Mouse (Mus musculus): ENCODE measurements at regions not wholly inside any gene's neighbourhood (a gene's known extent, or its start where the extent isn't known, plus 50 kb on each side); places are given as distances from the start of the nearest gene placed in this dataset.

DNA sequence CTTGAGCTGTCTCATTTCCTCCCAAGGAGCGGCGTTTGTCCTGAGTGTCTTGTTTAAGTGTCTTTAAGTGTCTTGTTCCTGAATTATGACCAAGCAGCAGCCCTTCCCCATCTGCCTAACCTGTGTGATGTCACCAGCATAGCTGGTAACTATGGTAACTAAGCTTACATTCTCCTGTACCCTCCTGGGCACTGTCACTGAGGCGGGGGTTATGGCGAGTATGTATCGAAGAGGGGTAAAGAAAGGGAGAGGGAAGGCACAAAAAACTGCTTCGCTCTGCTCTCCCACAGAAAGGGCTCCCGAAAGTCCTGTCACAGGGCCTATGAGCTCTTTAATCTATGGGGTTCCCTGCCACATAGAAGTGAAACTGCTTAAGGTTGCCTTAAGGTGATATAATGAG lies 89.6 kb downstream of the Ppp4r2 start:
- H3K36me3 ChIP-seq (replicated peaks) = no peaks in the 10 kb centered on the region
- H3K4me1 ChIP-seq = no peaks in the 10 kb centered on the region
- WGBS = 83% methylated on average over 7 of the region's 7 CpGs
- H3K4me3 ChIP-seq = no peak overlapping the region
- no peaks in the 10 kb centered on the region for H3K9me3 ChIP-seq
- no peak overlapping the region for H3K27ac ChIP-seq
- DNase-seq (ENCODE audit: extremely low spot score, low spot score) = no peak
- no peaks in the 10 kb centered on the region for H3K27me3 ChIP-seq (ENCODE audit: poor library complexity, severe bottlenecking)

DNA sequence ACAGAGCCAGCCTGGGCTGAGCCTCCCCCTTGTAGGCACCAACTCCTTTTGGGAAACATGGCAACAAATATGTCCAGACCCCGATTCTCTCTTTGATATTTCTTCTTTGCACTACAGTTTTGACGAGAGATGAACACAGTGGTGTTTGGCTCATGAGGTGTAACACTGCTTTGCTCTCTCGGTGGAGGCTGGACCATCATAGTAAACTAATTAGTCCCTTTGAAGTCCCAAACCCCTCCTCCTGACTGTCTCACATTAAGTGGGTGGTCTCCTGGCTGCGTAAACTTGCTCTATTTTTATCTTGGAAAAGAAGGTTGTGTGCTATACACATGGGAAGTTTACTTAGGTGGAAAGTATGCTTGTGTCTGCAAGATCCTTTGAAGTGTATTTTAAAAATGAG lies 90.3 kb downstream of the Ppp4r2 start:
- no peaks in the 10 kb centered on the region for H3K4me1 ChIP-seq
- H3K4me3 ChIP-seq = no peak overlapping the region
- H3K36me3 ChIP-seq (replicated peaks) = no peaks in the 10 kb centered on the region
- no peak overlapping the region for H3K27ac ChIP-seq
- H3K9me3 ChIP-seq = no peaks in the 10 kb centered on the region
- H3K27me3 ChIP-seq (ENCODE audit: poor library complexity, severe bottlenecking) = no peaks in the 10 kb centered on the region
- WGBS = 72% methylated on average over 4 of the region's 4 CpGs
- DNase-seq (ENCODE audit: extremely low spot score, low spot score) = no peak

DNA sequence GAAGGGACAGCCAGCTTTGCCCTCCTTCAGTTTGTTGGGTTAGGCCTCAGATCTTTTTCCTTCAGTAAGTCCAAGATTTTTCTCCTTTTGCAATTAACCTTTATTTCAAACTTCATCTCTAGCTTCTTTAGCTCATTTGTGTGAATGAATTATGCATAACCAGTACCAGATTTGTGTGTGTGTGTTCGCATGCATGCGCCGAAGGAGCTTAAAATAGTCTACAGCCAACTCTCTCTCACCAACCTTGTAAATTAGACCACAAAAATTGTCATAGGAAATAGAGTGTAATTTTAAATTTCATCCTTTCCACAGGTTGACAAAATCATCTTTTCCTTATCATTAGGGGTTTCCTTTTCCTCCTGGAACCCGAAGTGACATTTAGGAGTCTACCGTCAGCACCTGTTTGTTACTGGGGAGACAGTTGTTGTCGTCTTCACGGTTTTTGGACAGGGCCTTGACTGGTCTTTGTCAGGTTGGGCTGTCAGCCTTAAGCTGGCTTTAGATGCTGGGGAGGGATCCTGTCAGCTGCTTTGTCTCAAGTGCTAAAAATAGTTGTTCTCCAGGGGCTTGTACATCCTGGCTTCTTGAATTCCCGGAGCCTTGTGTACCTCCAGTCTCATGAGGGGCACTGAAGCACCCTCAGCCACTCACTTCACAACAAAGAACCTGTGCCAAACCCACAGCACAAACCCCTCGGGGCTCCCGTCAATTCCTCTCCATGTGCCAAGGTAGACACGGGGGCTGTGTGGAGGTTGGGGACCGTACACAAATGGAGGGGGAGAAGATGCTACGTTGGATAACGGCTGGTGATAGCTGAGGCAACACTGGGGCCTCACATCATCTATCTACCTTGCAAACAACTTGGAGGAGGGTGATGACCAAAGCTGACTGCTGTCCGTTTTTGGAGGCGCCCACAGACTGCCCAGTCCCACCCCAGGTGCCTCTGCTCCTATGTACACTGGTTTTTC lies 95.7 kb downstream of the Ppp4r2 start:
- DNase-seq (ENCODE audit: extremely low spot score, low spot score) = no peak
- 84% methylated on average over 16 of the region's 16 CpGs for WGBS
- no peak overlapping the region for H3K27ac ChIP-seq

GRCm38 (mm10) chr6:100929759-100930358 lies 96.4 kb downstream of the Ppp4r2 start:
- DNase-seq (ENCODE audit: extremely low spot score, low spot score) = no peak
- no peak overlapping the region for H3K27ac ChIP-seq
- WGBS = 69% methylated on average over 10 of the region's 10 CpGs

More for the DNA sequence above, 95.7 kb downstream of the Ppp4r2 start:
- Histone ChIP-seq H3K27me3 (ENCODE audit: poor library complexity, severe bottlenecking) (no peaks in the 10 kb centered on the region), H3K4me3 (no peak overlapping the region), H3K36me3 (replicated peaks) (no peaks in the 10 kb centered on the region), H3K4me1 (0 out of 2 replicates have a peak, but pooled peaks cover 3% of the 10 kb centered on the region), H3K9me3 (no peaks in the 10 kb centered on the region)

DNA sequence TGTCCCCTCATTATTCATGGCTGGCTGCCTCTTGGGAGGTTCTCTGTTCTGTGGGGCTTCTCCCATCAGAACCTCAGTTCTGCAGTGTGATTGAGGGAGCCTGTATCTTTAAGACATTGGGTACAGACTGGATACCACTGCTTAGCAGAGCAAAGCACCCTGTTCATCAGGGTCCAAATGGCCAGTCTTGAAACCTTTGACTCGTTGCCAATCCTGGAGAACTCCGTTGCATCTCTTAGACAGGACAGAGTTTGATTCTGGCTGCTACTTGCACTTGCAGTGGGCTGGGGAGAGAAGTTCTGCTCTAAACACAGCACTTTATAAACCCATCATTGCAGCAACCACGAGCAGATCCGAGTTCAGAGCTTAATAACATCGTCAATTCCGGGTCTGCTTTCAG lies 97.3 kb downstream of the Ppp4r2 start:
- WGBS = 86% methylated on average over 6 of the region's 6 CpGs
- DNase-seq (ENCODE audit: extremely low spot score, low spot score) = no peak

More at GRCm38 (mm10) chr6:100929759-100930358, 96.4 kb downstream of the Ppp4r2 start:
- Histone ChIP-seq H3K36me3 (replicated peaks) (no peaks in the 10 kb centered on the region), H3K4me3 (no peak overlapping the region), H3K9me3 (no peaks in the 10 kb centered on the region), H3K4me1 (0 out of 2 replicates have a peak, but pooled peaks cover 3% of the 10 kb centered on the region), H3K27me3 (ENCODE audit: poor library complexity, severe bottlenecking) (no peaks in the 10 kb centered on the region)

GRCm38 (mm10) chr6:100934424-100934823 lies 101.0 kb downstream of the Ppp4r2 start:
- DNase-seq (ENCODE audit: extremely low spot score, low spot score) = no peak

More for the DNA sequence above, 97.3 kb downstream of the Ppp4r2 start:
- H3K9me3 ChIP-seq = no peaks in the 10 kb centered on the region
- no peaks in the 10 kb centered on the region for H3K27me3 ChIP-seq (ENCODE audit: poor library complexity, severe bottlenecking)
- 0 out of 2 replicates have a peak, but pooled peaks cover 3% of the 10 kb centered on the region for H3K4me1 ChIP-seq
- H3K4me3 ChIP-seq = no peak overlapping the region
- H3K27ac ChIP-seq = no peak overlapping the region
- H3K36me3 ChIP-seq (replicated peaks) = no peaks in the 10 kb centered on the region

DNA sequence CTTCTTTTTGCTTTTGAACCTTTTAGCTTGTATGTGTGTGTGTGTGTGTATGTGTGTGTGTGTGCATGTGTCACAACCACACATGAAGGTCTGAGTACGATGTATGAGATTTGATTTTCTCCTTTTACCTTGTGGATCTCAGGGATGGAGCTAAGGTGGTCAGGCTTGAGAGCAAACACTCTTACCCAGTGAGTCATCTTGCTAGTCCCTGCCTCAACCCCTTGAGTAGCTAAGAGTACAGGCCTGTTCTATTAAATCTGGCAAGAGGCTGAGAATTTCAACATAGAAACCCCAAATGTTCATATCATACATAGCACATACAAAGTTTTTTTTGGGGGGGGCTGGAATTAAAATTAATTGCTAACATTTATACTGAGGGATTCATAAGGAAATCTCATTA lies 104.4 kb downstream of the Ppp4r2 start:
- H3K9me3 ChIP-seq = no peaks in the 10 kb centered on the region
- no peak overlapping the region for H3K4me3 ChIP-seq
- WGBS = 82% methylated on average over 1 of the region's 1 CpGs
- H3K4me1 ChIP-seq = 0 out of 2 replicates have a peak, but pooled peaks cover 3% of the 10 kb centered on the region
- no peaks in the 10 kb centered on the region for H3K36me3 ChIP-seq (replicated peaks)
- H3K27ac ChIP-seq = no peak overlapping the region
- H3K27me3 ChIP-seq (ENCODE audit: poor library complexity, severe bottlenecking) = no peaks in the 10 kb centered on the region
- no peak for DNase-seq (ENCODE audit: extremely low spot score, low spot score)

More at GRCm38 (mm10) chr6:100934424-100934823, 101.0 kb downstream of the Ppp4r2 start:
- 0 out of 2 replicates have a peak, but pooled peaks cover 3% of the 10 kb centered on the region for H3K4me1 ChIP-seq
- no peaks in the 10 kb centered on the region for H3K36me3 ChIP-seq (replicated peaks)
- H3K27me3 ChIP-seq (ENCODE audit: poor library complexity, severe bottlenecking) = no peaks in the 10 kb centered on the region
- no peaks in the 10 kb centered on the region for H3K9me3 ChIP-seq
- 92% methylated on average over 5 of the region's 5 CpGs for WGBS
- no peak overlapping the region for H3K27ac ChIP-seq
- no peak overlapping the region for H3K4me3 ChIP-seq

- no peak for DNase-seq (ENCODE audit: extremely low spot score, low spot score)
- Histone ChIP-seq H3K4me3 (no peak overlapping the region), H3K36me3 (replicated peaks) (no peaks in the 10 kb centered on the region)
These were observed 105.0 kb downstream of the Ppp4r2 start for GRCm38 (mm10) chr6:100938376-100938775.

GRCm38 (mm10) chr6:100939042-100939441 lies 105.6 kb downstream of the Ppp4r2 start:
- 81% methylated on average over 12 of the region's 12 CpGs for WGBS

More at GRCm38 (mm10) chr6:100938376-100938775, 105.0 kb downstream of the Ppp4r2 start:
- Histone ChIP-seq H3K9me3 (no peaks in the 10 kb centered on the region), H3K27ac (no peak overlapping the region), H3K27me3 (ENCODE audit: poor library complexity, severe bottlenecking) (no peaks in the 10 kb centered on the region), H3K4me1 (0 out of 2 replicates have a peak, but pooled peaks cover 3% of the 10 kb centered on the region)
- 74% methylated on average over 11 of the region's 11 CpGs for WGBS

GRCm38 (mm10) chr6:100939766-100940165 lies 106.3 kb downstream of the Ppp4r2 start:
- H3K36me3 ChIP-seq (replicated peaks) = no peaks in the 10 kb centered on the region
- H3K27ac ChIP-seq = no peak overlapping the region
- DNase-seq (ENCODE audit: extremely low spot score, low spot score) = no peak
- 83% methylated on average over 5 of the region's 5 CpGs for WGBS
- H3K9me3 ChIP-seq = no peaks in the 10 kb centered on the region
- no peak overlapping the region for H3K4me3 ChIP-seq
- H3K27me3 ChIP-seq (ENCODE audit: poor library complexity, severe bottlenecking) = no peaks in the 10 kb centered on the region
- no peaks in the 10 kb centered on the region for H3K4me1 ChIP-seq

More at GRCm38 (mm10) chr6:100939042-100939441, 105.6 kb downstream of the Ppp4r2 start:
- H3K4me3 ChIP-seq = no peak overlapping the region
- no peak overlapping the region for H3K27ac ChIP-seq
- no peaks in the 10 kb centered on the region for H3K4me1 ChIP-seq
- no peaks in the 10 kb centered on the region for H3K36me3 ChIP-seq (replicated peaks)
- DNase-seq (ENCODE audit: extremely low spot score, low spot score) = no peak
- H3K9me3 ChIP-seq = no peaks in the 10 kb centered on the region
- no peaks in the 10 kb centered on the region for H3K27me3 ChIP-seq (ENCODE audit: poor library complexity, severe bottlenecking)

- no peaks in the 10 kb centered on the region for H3K36me3 ChIP-seq (replicated peaks)
- H3K27me3 ChIP-seq (ENCODE audit: poor library complexity, severe bottlenecking) = no peaks in the 10 kb centered on the region
- no peak overlapping the region for H3K27ac ChIP-seq
- no peaks in the 10 kb centered on the region for H3K4me1 ChIP-seq
- DNase-seq (ENCODE audit: extremely low spot score, low spot score) = no peak
- 87% methylated on average over 2 of the region's 2 CpGs for WGBS
- no peaks in the 10 kb centered on the region for H3K9me3 ChIP-seq
- H3K4me3 ChIP-seq = no peak overlapping the region
These were observed 108.3 kb downstream of the Ppp4r2 start for GRCm38 (mm10) chr6:100941686-100942085.

DNA sequence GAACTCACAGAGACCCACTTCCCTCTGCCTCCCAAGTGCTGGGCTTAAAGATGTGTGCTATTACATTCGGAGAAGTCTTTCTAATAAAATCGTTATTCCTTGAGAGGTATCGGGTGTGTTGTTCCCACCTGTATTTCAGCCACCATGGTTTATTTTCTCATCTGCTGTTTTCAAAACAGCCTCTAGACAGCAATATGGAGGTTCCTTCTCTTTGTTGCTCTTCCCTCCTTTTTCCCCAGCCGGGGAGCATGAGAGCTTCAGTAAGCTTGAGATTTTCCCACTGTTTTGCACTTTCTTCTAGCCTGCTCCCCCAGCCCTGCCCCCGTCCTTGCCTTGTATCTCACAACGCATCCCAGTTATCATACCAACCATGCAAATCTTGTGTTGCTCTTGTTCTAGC lies 109.5 kb downstream of the Ppp4r2 start:
- WGBS = 85% methylated on average over 6 of the region's 6 CpGs
- no peaks in the 10 kb centered on the region for H3K27me3 ChIP-seq (ENCODE audit: poor library complexity, severe bottlenecking)
- no peaks in the 10 kb centered on the region for H3K9me3 ChIP-seq
- no peak overlapping the region for H3K4me3 ChIP-seq
- no peaks in the 10 kb centered on the region for H3K36me3 ChIP-seq (replicated peaks)
- H3K27ac ChIP-seq = no peak overlapping the region
- H3K4me1 ChIP-seq = peaks cover 8% of the 10 kb centered on the region; the same call in 1 of the 2 replicates
- DNase-seq (ENCODE audit: extremely low spot score, low spot score) = no peak

- 97% methylated on average over 2 of the region's 2 CpGs for WGBS
These were observed 112.4 kb downstream of the Ppp4r2 start for GRCm38 (mm10) chr6:100945796-100946195.

More at GRCm38 (mm10) chr6:100945796-100946195, 112.4 kb downstream of the Ppp4r2 start:
- Histone ChIP-seq H3K27ac (no peak overlapping the region), H3K27me3 (ENCODE audit: poor library complexity, severe bottlenecking) (no peaks in the 10 kb centered on the region), H3K9me3 (no peaks in the 10 kb centered on the region), H3K4me1 (peaks cover 14% of the 10 kb centered on the region), H3K36me3 (replicated peaks) (no peaks in the 10 kb centered on the region), H3K4me3 (no peak overlapping the region)
- no peak for DNase-seq (ENCODE audit: extremely low spot score, low spot score)
